8 mouse cellular contexts compared by ENCODE assay signal in the genomic region with DNA sequence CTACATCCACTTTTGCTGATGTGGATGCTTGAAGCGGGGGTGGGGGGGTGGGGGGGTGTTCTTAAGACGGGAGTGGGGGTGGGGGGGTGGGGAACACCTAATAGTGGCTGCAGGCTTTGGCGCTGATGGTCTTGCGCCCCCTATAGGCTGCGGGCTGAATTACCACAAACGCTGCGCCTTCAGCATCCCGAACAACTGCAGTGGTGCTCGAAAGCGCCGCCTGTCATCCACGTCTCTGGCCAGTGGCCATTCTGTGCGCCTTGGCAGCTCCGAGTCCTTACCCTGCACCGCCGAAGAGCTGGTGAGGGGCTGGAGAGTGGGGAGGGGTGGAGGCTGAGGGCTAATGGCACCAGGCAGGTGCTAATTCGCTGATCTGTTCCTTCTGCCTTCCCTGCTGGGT. TPM values are rescaled to one million over a fixed set of nuclear protein-coding genes. Genes with fewer than 3 reads are reported as not detected.
DNase-seq lines count a peak whose midpoint lies in the region; ATAC-seq and TF ChIP-seq lines count a peak whose summit lies in the region.

No protein-coding gene starts in this region.

- no peaks in the 10 kb centered on the region for H3K27me3 ChIP-seq in heart, embryonic 12.5 days (replicated peaks)
- H3K27me3 ChIP-seq in forebrain, postnatal 0 days (ENCODE audit: insufficient read depth, low read length) = no peaks in the 10 kb centered on the region
- no peaks in the 10 kb centered on the region for H3K27me3 ChIP-seq in neural tube, embryonic 11.5 days (ENCODE audit: control insufficient read depth, insufficient read depth, low read length)

- peaks cover 61% of the 10 kb centered on the region for H3K36me3 ChIP-seq in heart, embryonic 12.5 days
- H3K36me3 ChIP-seq in forebrain, postnatal 0 days (ENCODE audit: insufficient read depth) = 0 out of 2 replicates have a peak, but pooled peaks cover 2% of the 10 kb centered on the region
- peaks cover 15% of the 10 kb centered on the region for H3K36me3 ChIP-seq in neural tube, embryonic 11.5 days (ENCODE audit: control insufficient read depth, insufficient read depth, low read length)

- ATAC-seq in heart, embryonic 12.5 days (ENCODE audit: insufficient number of reproducible peaks, low FRiP score) = no peak
- peak; percentile 47 for ATAC-seq in forebrain, postnatal 0 days
- no peak for ATAC-seq in neural tube, embryonic 11.5 days (ENCODE audit: insufficient read depth, low FRiP score, low TSS enrichment)
- no peak for ATAC-seq in erythroid progenitor cell, adult 5-6 weeks (replicated peaks; ENCODE audit: low FRiP score, poor library complexity, severe bottlenecking)

- H3K4me2 ChIP-seq in heart, embryonic 12.5 days = no peak overlapping the region
- H3K4me2 ChIP-seq in forebrain, postnatal 0 days (ENCODE audit: low read depth) = no peak overlapping the region
- H3K4me2 ChIP-seq in neural tube, embryonic 11.5 days (ENCODE audit: low read depth) = no peak overlapping the region

- no peaks in the 10 kb centered on the region for H3K9me3 ChIP-seq in heart, embryonic 12.5 days (replicated peaks)
- no peaks in the 10 kb centered on the region for H3K9me3 ChIP-seq in forebrain, postnatal 0 days (ENCODE audit: low read length)
- H3K9me3 ChIP-seq in neural tube, embryonic 11.5 days (ENCODE audit: control insufficient read depth, low read length) = no peaks in the 10 kb centered on the region

- WGBS in heart, embryonic 12.5 days = 33% methylated on average over 17 of the region's 17 CpGs
- 12% methylated on average over 17 of the region's 17 CpGs for WGBS in forebrain, postnatal 0 days
- WGBS in neural tube, embryonic 11.5 days = 27% methylated on average over 17 of the region's 17 CpGs

- peak; percentile 69 for TF ChIP-seq CTCF in forebrain, postnatal 0 days (IDR thresholded peaks at IDR 0.05; ENCODE audit: low read depth)

- H3K4me3 ChIP-seq in heart, embryonic 12.5 days = no peak overlapping the region
- no peak overlapping the region for H3K4me3 ChIP-seq in forebrain, postnatal 0 days (ENCODE audit: low read depth, low read length)
- H3K4me3 ChIP-seq in neural tube, embryonic 11.5 days (ENCODE audit: low read depth, low read length) = no peak overlapping the region

- peaks cover 20% of the 10 kb centered on the region for H3K4me1 ChIP-seq in heart, embryonic 12.5 days (replicated peaks)
- H3K4me1 ChIP-seq in forebrain, postnatal 0 days (ENCODE audit: insufficient read depth) = no peaks in the 10 kb centered on the region
- H3K4me1 ChIP-seq in neural tube, embryonic 11.5 days (ENCODE audit: control insufficient read depth, insufficient read depth, low read length) = peaks cover 13% of the 10 kb centered on the region

- H3K27ac ChIP-seq in heart, embryonic 12.5 days (ENCODE audit: poor library complexity, severe bottlenecking) = no peak overlapping the region
- no peak overlapping the region for H3K27ac ChIP-seq in forebrain, postnatal 0 days (ENCODE audit: low read depth, low read length)
- H3K27ac ChIP-seq in neural tube, embryonic 11.5 days (ENCODE audit: low read depth, low read length) = no peak overlapping the region

- H3K9ac ChIP-seq in heart, embryonic 12.5 days = no peak overlapping the region
- no peak overlapping the region for H3K9ac ChIP-seq in forebrain, postnatal 0 days
- H3K9ac ChIP-seq in neural tube, embryonic 11.5 days (ENCODE audit: low read length) = no peak overlapping the region

- peak; percentile 94 for DNase-seq in heart, adult 11 months
- peak; percentile 72 to 76 for DNase-seq in B cell, adult 2 months
- peak; percentile 82 for DNase-seq in brain, adult 2 months (ENCODE audit: low read depth, low spot score)
- peak; percentile 66 for DNase-seq in forebrain, postnatal 0 days
- peak; percentile 76 to 85 for DNase-seq in layer of hippocampus, postnatal 25 days (ENCODE audit: extremely low spot score in 1 of 2, low spot score in 1 of 2)
- DNase-seq in neural tube, embryonic 11.5 days (ENCODE audit: low spot score) = peak; percentile 59

RNA-seq across cellular contexts. Expression of a gene that starts 5.9 kb away (rescaled TPM):
- 10.8 and 11.8 TPM in 2 replicates for polyA plus RNA-seq in heart, embryonic 12.5 days (2016; fragmentation: Nextera tagmentation; extraction: Ambion mirVana)
- 2.9 and 3.9 TPM in 2 replicates for total RNA-seq in forebrain, postnatal 0 days (2014; rRNA removed)
- polyA plus RNA-seq in forebrain, postnatal 0 days (2015; fragmentation: Nextera tagmentation; extraction: Ambion mirVana) = 2.7 and 4.0 TPM in 2 replicates
- 1 to 10 TPM; 5.2 to 6.9 TPM for total RNA-seq in layer of hippocampus, postnatal 25 days (2021)
- polyA plus RNA-seq in neural tube, embryonic 11.5 days (2014; fragmentation: Nextera tagmentation; extraction: Ambion mirVana) = 10.9 and 11.2 TPM in 2 replicates
- total RNA-seq in erythroid progenitor cell, adult 5-6 weeks (2015; ENCODE audit: low replicate concordance) = 8.3 and 18.4 TPM in 2 replicates
- total RNA-seq in erythroid progenitor cell, adult 5-6 weeks (2017; ENCODE audit: low replicate concordance) = 3.8 and 4.9 TPM in 2 replicates

RNA-seq across cellular contexts. Expression of a gene that starts 26.5 kb away (rescaled TPM):
- 14.3 and 15.2 TPM in 2 replicates for polyA plus RNA-seq in heart, embryonic 12.5 days (2016; fragmentation: Nextera tagmentation; extraction: Ambion mirVana)
- total RNA-seq in forebrain, postnatal 0 days (2014; rRNA removed) = 69.0 and 70.3 TPM in 2 replicates
- 7.8 and 8.6 TPM in 2 replicates for polyA plus RNA-seq in forebrain, postnatal 0 days (2015; fragmentation: Nextera tagmentation; extraction: Ambion mirVana)
- total RNA-seq in layer of hippocampus, postnatal 25 days (2021) = 100 to 1,000 TPM; 150 to 160 TPM
- 9.5 and 10.6 TPM in 2 replicates for polyA plus RNA-seq in neural tube, embryonic 11.5 days (2014; fragmentation: Nextera tagmentation; extraction: Ambion mirVana)
- total RNA-seq in erythroid progenitor cell, adult 5-6 weeks (2015; ENCODE audit: low replicate concordance) = not detected in 2 replicates
- total RNA-seq in erythroid progenitor cell, adult 5-6 weeks (2017; ENCODE audit: low replicate concordance) = not detected in 2 replicates

RNA-seq across cellular contexts. Expression of a gene that starts 32.0 kb away (rescaled TPM):
- 37.6 and 37.8 TPM in 2 replicates for polyA plus RNA-seq in heart, embryonic 12.5 days (2016; fragmentation: Nextera tagmentation; extraction: Ambion mirVana)
- total RNA-seq in forebrain, postnatal 0 days (2014; rRNA removed) = 40.0 and 54.6 TPM in 2 replicates
- 31.7 and 37.8 TPM in 2 replicates for polyA plus RNA-seq in forebrain, postnatal 0 days (2015; fragmentation: Nextera tagmentation; extraction: Ambion mirVana)
- total RNA-seq in layer of hippocampus, postnatal 25 days (2021) = 10 to 100 TPM; 46.7 to 47.7 TPM
- 24.3 and 24.4 TPM in 2 replicates for polyA plus RNA-seq in neural tube, embryonic 11.5 days (2014; fragmentation: Nextera tagmentation; extraction: Ambion mirVana)
- total RNA-seq in erythroid progenitor cell, adult 5-6 weeks (2015; ENCODE audit: low replicate concordance) = 6.5 and 7.5 TPM in 2 replicates
- total RNA-seq in erythroid progenitor cell, adult 5-6 weeks (2017; ENCODE audit: low replicate concordance) = 4.9 and 19.6 TPM in 2 replicates

RNA-seq across cellular contexts. Expression of a gene that starts 32.9 kb away (rescaled TPM):
- polyA plus RNA-seq in heart, embryonic 12.5 days (2016; fragmentation: Nextera tagmentation; extraction: Ambion mirVana) = 97.4 and 103 TPM in 2 replicates
- total RNA-seq in forebrain, postnatal 0 days (2014; rRNA removed) = 240 and 243 TPM in 2 replicates
- polyA plus RNA-seq in forebrain, postnatal 0 days (2015; fragmentation: Nextera tagmentation; extraction: Ambion mirVana) = 168 and 169 TPM in 2 replicates
- 100 to 1,000 TPM; 322 to 327 TPM for total RNA-seq in layer of hippocampus, postnatal 25 days (2021)
- 140 and 143 TPM in 2 replicates for polyA plus RNA-seq in neural tube, embryonic 11.5 days (2014; fragmentation: Nextera tagmentation; extraction: Ambion mirVana)
- 75.0 and 87.2 TPM in 2 replicates for total RNA-seq in erythroid progenitor cell, adult 5-6 weeks (2015; ENCODE audit: low replicate concordance)
- 76.9 and 128 TPM in 2 replicates for total RNA-seq in erythroid progenitor cell, adult 5-6 weeks (2017; ENCODE audit: low replicate concordance)

RNA-seq across cellular contexts. Expression of a gene that starts 43.0 kb away (rescaled TPM):
- polyA plus RNA-seq in heart, embryonic 12.5 days (2016; fragmentation: Nextera tagmentation; extraction: Ambion mirVana) = 2.3 and 4.3 TPM in 2 replicates
- total RNA-seq in forebrain, postnatal 0 days (2014; rRNA removed) = not detected in 2 replicates
- 9.3 and 16.4 TPM in 2 replicates for polyA plus RNA-seq in forebrain, postnatal 0 days (2015; fragmentation: Nextera tagmentation; extraction: Ambion mirVana)
- total RNA-seq in layer of hippocampus, postnatal 25 days (2021) = 1 to 10 TPM; 2.5 to 3.2 TPM
- polyA plus RNA-seq in neural tube, embryonic 11.5 days (2014; fragmentation: Nextera tagmentation; extraction: Ambion mirVana) = 7.0 and 7.2 TPM in 2 replicates
- total RNA-seq in erythroid progenitor cell, adult 5-6 weeks (2015; ENCODE audit: low replicate concordance) = not detected in 2 replicates
- not detected in 2 replicates for total RNA-seq in erythroid progenitor cell, adult 5-6 weeks (2017; ENCODE audit: low replicate concordance)

Comparison
In these comparisons a context has a peak if more than half of its experiments do, and no peak if none do; other contexts are left out.
1. RNA of a gene that starts 26.5 kb away (total RNA-seq): 150 to 160 TPM in layer of hippocampus, postnatal 25 days and 69.0 to 70.3 TPM in forebrain, postnatal 0 days; not detected in erythroid progenitor cell, adult 5-6 weeks; every median in the first group is over 10 times any median in the second.
2. Peak in every context shown above with its lines, with median percentiles within 50 percentile points of each other: DNase-seq.